Mouse (Mus musculus) frontal cortex, postnatal 14 days (tissue): Measurements from ENCODE around the gene Oxct1.

Experiments used
- DNase-seq, 2 experiments: peaks; one replicate each; pipeline ENCODE4 v3.0.0; 2022; ENCODE audit warnings: low spot score in 2 of 2

Gene Oxct1

GRCm38 (mm10) chr15:4026231-4026773 lies at the start of gene Oxct1:
TSS of gene Oxct1 (plus strand) at chr15:4026383.
- peak; percentile 90 for DNase-seq

GRCm38 (mm10) chr15:3978279-3978678 lies 47.9 kb upstream of the Oxct1 start:
- DNase-seq = no peak

GRCm38 (mm10) chr15:3979061-3979848 lies 46.9 kb upstream of the Oxct1 start, which contains the start of gene Fbxo4:
TSS of gene Fbxo4 (minus strand) at chr15:3979573.
- DNase-seq = peak; percentile 61 to 65

DNA sequence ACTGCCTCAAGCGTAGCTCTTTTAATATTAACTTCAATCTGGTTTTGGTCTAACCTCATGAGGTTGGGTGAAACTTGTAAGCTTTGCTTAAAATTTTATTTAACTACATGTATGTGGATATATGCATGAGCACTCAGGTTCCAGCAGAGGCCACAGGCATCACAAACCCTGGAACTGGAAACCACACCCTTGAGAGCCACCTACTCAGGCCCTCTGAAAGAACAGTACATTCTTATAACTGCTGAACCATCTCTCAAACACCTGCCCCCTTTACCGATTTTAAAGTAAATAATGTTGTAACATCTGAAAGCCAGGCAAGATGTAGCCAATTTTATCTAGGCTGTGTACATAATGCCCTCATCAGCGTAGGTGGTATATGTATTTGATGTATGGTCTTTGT lies 46.3 kb upstream of the Oxct1 start:
- DNase-seq = no peak

DNA sequence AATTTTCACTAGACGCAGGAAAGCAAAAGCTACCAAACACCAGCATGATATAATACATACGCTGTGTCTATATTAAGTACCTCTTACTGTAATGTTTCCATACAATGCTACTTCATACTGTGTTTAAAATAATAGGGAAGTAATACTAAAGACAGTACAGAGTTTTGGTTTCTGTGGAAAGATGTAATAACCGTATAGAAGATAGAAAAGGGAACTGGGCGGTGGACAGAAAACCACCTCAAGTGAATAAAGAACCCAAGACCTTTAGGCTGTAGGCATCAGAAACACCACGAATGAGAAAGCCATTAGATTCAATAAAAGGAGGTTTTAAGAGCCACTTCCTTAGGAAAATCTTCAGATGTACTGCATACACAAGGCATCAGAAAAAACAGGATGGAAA lies 43.5 kb upstream of the Oxct1 start:
- DNase-seq = no peak

- no peak for DNase-seq
Observed at GRCm38 (mm10) chr15:3984876-3985275, 41.3 kb upstream of the Oxct1 start.

DNA sequence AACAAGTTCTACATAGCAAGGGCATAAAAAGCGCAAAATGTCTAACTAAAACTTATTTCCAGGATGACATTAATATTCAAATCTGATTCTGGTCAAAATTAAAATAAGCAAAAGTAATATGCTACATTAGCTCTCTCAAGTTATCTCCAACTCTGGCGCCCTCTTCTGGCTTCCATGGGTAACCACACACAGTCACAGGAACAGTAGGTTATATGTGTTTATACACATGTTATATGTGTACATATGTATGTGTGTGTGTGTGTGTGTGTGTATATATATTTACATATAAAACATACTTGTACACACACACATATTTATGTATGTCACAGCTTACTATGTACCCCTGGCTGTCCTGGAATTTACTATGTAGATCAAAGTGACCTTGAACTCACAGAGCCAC lies 38.2 kb upstream of the Oxct1 start:
- DNase-seq = no peak

GRCm38 (mm10) chr15:3994852-3995447 lies 31.2 kb upstream of the Oxct1 start:
- no peak for DNase-seq

DNA sequence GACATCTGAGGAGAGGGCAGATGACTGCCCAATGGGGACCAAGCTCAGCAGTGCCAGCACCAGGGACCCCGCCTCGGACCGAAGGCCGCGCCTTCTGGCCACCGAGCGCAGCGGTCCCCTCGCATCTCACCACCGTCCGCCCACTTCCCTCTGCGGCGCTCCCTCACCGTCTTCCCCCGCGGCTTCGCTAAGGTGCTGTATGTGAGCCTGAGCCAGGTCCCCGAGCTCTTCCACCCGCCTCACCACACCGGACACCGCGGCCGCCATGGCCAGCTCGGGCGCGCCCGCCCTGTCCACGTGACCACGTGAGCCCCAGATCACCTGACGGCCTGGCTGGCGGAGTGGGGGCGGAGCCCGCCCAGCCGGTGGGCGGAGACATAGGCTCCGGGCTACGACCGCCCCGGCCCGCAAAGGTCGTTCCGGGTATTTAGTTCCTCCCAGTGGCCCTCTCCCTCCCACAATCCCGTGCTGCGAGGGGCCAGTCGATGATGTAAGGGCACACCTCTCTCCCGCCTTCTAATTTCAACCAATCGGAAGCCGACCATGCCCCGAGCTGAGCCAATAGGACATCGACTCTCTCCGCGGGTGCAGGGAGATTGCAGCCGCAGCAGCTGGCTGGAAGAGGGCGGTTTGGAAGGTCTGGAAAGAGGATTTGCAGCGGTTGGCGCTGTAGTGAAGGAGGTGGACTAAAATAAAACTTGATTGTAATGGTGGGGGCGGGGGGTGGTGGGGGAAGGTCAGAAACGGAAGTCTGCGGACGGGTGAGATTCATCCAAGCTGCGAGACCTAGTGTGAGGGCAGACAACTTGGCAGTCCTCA lies 30.5 kb upstream of the Oxct1 start, which contains the start of gene AW549877:
AW549877 (minus strand) TSS at position 297 of the 819 bp plus-strand sequence.
- DNase-seq = peak; percentile 94 to 98

DNA sequence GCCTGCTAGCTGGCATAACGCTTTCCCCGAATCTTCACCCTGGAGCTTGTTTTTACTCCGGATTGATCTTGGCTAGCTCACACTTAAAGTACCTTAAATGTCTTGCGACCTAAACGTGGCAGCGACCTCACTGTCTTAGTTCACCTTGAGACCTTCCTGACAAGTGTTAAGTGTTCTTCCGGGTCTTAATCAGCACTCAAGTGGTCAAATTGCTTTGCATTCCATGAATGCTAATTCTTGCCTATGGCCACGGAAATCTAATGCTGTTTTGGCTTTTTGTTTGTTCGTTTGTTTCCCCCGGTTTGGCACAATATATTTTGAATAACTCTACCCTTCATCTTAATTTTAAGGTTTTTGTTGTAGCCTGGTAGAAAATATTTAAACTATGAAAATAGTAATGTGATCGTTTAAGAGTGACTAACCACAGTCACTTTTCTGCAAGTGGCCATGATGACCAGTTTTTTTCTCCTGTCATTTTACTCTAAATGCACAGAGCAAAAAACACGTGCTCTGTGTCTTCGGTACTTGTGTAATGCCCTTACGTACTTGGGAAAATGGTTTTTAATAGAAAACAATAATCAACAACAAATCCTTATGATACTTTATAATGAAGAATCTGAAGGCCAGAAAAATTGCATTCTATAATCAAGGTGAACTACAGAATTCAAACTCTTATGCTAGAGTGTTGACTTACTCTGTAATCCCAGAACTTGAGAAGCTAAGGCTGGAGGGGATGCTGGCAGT lies 29.7 kb upstream of the Oxct1 start:
- DNase-seq = no peak

DNA sequence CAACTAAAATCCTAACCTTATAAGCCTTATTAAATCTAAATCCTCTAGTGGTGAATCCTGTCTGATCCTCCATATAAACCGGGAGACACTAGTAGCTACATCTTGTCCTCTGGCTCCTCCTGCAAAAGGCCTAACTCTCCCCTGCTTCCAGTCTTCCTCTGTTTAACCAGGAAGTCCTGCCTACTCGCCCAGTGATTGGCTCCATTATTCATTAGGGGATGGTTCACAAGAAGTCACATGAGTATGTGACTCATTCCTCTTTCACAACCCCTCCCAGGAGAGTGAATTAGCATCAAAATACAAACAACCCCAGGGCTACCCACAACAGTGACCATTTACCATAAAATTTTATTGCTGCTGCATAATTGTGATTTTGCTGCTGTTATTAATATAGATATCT lies 27.0 kb upstream of the Oxct1 start:
- no peak for DNase-seq

DNA sequence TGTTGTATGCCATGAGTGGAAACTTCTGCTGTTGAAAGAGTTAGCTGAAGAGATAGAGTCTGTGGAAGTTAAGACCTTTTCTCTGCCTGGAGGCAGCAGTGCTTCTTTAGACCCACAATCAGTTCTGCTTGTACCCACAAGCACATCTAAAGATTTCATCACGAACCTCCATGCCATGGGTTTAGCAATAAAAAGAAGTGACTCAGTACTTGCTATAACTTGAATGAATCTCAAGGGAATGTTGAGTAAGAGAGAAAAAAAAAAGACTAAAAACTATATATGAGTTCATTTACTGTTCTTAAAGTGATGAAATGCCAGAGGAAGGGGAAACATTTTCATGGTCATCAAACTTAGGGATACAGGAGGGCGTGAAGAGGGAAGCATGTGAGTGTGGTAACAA lies 25.6 kb upstream of the Oxct1 start:
- no peak for DNase-seq

- DNase-seq = no peak
Observed at GRCm38 (mm10) chr15:4013873-4014272, 12.3 kb upstream of the Oxct1 start.

DNA sequence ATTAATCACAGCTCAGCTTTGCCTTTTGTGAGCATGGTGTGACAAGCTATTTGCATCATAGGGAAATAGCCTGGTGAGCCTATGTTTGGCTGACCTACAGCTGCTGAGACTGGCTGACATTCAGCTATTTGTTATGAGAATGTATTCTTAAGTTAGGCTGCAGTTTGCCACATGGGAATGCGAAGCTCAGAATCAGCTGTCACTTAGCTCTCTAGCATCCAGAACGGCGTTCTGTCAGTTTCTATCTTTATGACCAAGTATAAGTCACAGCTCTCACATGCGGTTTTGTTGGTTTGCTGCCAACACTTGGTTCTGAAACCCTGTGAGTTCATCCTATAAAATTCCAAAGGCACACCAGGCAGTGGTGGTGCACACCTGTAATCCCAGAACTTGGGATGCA lies 5.5 kb upstream of the Oxct1 start:
- DNase-seq = no peak

DNA sequence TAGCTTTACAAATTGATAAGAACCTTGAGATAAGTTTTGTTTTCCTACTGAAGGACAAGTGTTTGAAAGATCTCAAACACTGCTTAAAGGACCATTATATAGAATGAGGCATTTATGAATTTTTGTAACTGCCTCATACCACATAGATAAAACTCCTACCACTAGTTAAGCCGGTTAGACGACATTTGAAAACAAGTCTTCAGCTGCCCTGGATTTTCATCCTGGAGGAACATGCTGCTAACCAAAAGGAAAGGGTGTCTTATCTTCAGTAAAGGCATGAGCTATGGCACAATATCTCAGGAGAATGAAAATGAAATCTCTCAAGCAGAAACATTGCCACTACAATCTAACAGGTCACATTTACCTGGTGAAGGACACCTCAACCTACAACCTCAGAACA lies 2.4 kb upstream of the Oxct1 start:
- no peak for DNase-seq

- DNase-seq = no peak
Observed at GRCm38 (mm10) chr15:4024726-4025507, 1.3 kb upstream of the Oxct1 start.

- no peak for DNase-seq
Observed at GRCm38 (mm10) chr15:4025508-4025904, 677 bp upstream of the Oxct1 start.

GRCm38 (mm10) chr15:4026831-4027584 lies 825 bp downstream of the Oxct1 start:
- peak; percentile 73 to 79 for DNase-seq

DNA sequence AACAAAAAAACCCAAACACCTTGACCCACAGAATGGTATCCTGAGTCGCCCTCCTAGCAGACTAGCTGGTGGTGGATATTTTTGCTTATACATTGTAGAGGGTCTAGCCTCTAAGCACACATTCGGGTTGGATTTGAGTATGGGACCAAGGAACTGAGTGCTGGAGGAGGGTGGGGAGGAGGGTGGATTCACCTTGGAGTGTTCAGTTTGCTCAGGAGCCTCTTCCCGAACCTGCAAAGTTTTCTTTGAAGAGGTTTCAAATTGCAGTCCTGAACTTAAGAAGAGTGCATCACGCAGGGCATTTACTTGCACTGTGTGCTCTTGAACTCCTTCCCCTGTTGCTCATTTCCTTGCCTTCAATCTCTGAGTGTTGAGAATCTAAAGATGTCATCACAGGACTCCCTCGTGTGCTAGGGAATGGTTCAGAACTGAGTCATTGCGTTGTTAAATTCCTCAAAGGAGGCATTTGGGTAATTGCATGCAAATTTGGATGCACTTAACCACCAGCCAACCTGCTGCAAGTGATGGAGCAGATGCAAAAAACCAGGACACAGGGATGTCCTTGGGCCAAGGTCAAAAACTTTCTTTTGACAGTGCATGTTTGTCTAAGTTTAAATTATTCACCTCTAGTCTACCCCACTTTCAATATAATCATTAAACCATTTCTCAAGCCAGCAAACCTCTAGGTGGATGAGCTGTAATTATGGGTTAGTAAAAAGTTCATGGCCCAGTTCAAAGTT lies 1.7 kb downstream of the Oxct1 start:
- DNase-seq = no peak
